Mouse (Mus musculus): ENCODE data around the gene Nrm. TPM values are rescaled to one million over a fixed set of nuclear protein-coding genes. Genes with fewer than 3 reads are reported as not detected.

The Nrm gene
- polyA plus RNA-seq, 1 experiment from 2014 or later = 55.5 TPM

Small RNAs within 50 kb of the gene (microRNA-seq; reads per million reads assigned to microRNA genes)
- gene Gm28033 = 0.82 reads per million

Other genes with a start within 250 kb of the Nrm start
- gene Gm9573, start 234.7 kb upstream of the Nrm start, polyA plus RNA-seq (2015; fragmentation: Nextera tagmentation; extraction: Ambion mirVana) = 0.14 and 0.33 TPM in 2 replicates
- gene Mucl3, start 217.6 kb upstream of the Nrm start, polyA plus RNA-seq (2015; fragmentation: Nextera tagmentation; extraction: Ambion mirVana) = 0.09 and 0.10 TPM in 2 replicates
- 14.3 and 14.4 TPM in 2 replicates for gene Vars2, start 193.7 kb upstream of the Nrm start, polyA plus RNA-seq (2015; fragmentation: Nextera tagmentation; extraction: Ambion mirVana)
- 36.2 and 42.2 TPM in 2 replicates for gene Gtf2h4, start 187.6 kb upstream of the Nrm start, polyA plus RNA-seq (2015; fragmentation: Nextera tagmentation; extraction: Ambion mirVana)
- 81.7 and 85.2 TPM in 2 replicates for gene Ddr1, start 156.7 kb upstream of the Nrm start, polyA plus RNA-seq (2015; fragmentation: Nextera tagmentation; extraction: Ambion mirVana)
- gene Ier3, start 39.6 kb upstream of the Nrm start, polyA plus RNA-seq (2015; fragmentation: Nextera tagmentation; extraction: Ambion mirVana) = 23.2 and 27.5 TPM in 2 replicates
- 60.2 and 70.9 TPM in 2 replicates for gene Flot1, start 38.1 kb upstream of the Nrm start, polyA plus RNA-seq (2015; fragmentation: Nextera tagmentation; extraction: Ambion mirVana)
- gene Tubb5, start 23.0 kb upstream of the Nrm start, polyA plus RNA-seq (2015; fragmentation: Nextera tagmentation; extraction: Ambion mirVana) = 811 and 833 TPM in 2 replicates
- 13.0 and 15.0 TPM in 2 replicates for gene Mdc1, start 19.8 kb upstream of the Nrm start, polyA plus RNA-seq (2015; fragmentation: Nextera tagmentation; extraction: Ambion mirVana)
- 24.8 and 28.8 TPM in 2 replicates for gene Ppp1r18, start 4.3 kb downstream of the Nrm start, polyA plus RNA-seq (2015; fragmentation: Nextera tagmentation; extraction: Ambion mirVana)
- 36.8 and 41.3 TPM in 2 replicates for gene Dhx16, start 18.5 kb downstream of the Nrm start, polyA plus RNA-seq (2015; fragmentation: Nextera tagmentation; extraction: Ambion mirVana)
- gene 2310061I04Rik, start 36.1 kb downstream of the Nrm start, polyA plus RNA-seq (2015; fragmentation: Nextera tagmentation; extraction: Ambion mirVana) = 18.0 and 23.0 TPM in 2 replicates
- gene Atat1, start 48.8 kb downstream of the Nrm start, polyA plus RNA-seq (2015; fragmentation: Nextera tagmentation; extraction: Ambion mirVana) = 58.9 and 59.1 TPM in 2 replicates
- gene Mrps18b, start 55.1 kb downstream of the Nrm start, polyA plus RNA-seq (2015; fragmentation: Nextera tagmentation; extraction: Ambion mirVana) = 72.4 and 77.1 TPM in 2 replicates
- gene Ppp1r10, start 55.1 kb downstream of the Nrm start, polyA plus RNA-seq (2015; fragmentation: Nextera tagmentation; extraction: Ambion mirVana) = 35.0 and 40.1 TPM in 2 replicates
- gene Abcf1, start 108.4 kb downstream of the Nrm start, polyA plus RNA-seq (2015; fragmentation: Nextera tagmentation; extraction: Ambion mirVana) = 84.7 and 84.9 TPM in 2 replicates
- 53.7 and 60.0 TPM in 2 replicates for gene Gnl1, start 118.5 kb downstream of the Nrm start, polyA plus RNA-seq (2015; fragmentation: Nextera tagmentation; extraction: Ambion mirVana)
- 33.8 and 36.0 TPM in 2 replicates for gene Prr3, start 118.9 kb downstream of the Nrm start, polyA plus RNA-seq (2015; fragmentation: Nextera tagmentation; extraction: Ambion mirVana)
- gene H2-T24, start 159.2 kb downstream of the Nrm start, polyA plus RNA-seq (2015; fragmentation: Nextera tagmentation; extraction: Ambion mirVana) = 2.8 and 2.9 TPM in 2 replicates
- gene H2-T23, start 171.5 kb downstream of the Nrm start, polyA plus RNA-seq (2015; fragmentation: Nextera tagmentation; extraction: Ambion mirVana) = 19.2 and 20.4 TPM in 2 replicates
- gene H2-T22, start 181.4 kb downstream of the Nrm start, polyA plus RNA-seq (2015; fragmentation: Nextera tagmentation; extraction: Ambion mirVana) = 29.0 and 32.3 TPM in 2 replicates
- gene Gm6034, start 181.6 kb downstream of the Nrm start, polyA plus RNA-seq (2015; fragmentation: Nextera tagmentation; extraction: Ambion mirVana) = not detected in 2 replicates
- gene Gm11127, start 197.1 kb downstream of the Nrm start, polyA plus RNA-seq (2015; fragmentation: Nextera tagmentation; extraction: Ambion mirVana) = not detected in 2 replicates

Data from limb, embryonic 15.5 days (tissue).